Mouse (Mus musculus) MEL (cell line): ENCODE data around the gene Gm20388.

Source experiments
- BHLHE40 ChIP-seq: IDR thresholded peaks from 2 replicates; pipeline ENCODE4 v1.6.1; 2012; ENCODE audit warnings: low read depth, mild to moderate bottlenecking, inconsistent platforms, low read length, improper control_type of control experiment, borderline replicate concordance
- CTCF ChIP-seq, 3 experiments: IDR thresholded peaks in 2 of 3; conservative IDR thresholded peaks in 1 of 3; 2 replicates each; pipeline ENCODE4 v1.5.1; 2011 to 2012; ENCODE audit warnings: low read length in 3 of 3, low read depth in 2 of 3, mild to moderate bottlenecking in 2 of 3, improper control_type of control experiment in 1 of 3, inconsistent platforms in 1 of 3, mixed read lengths in 1 of 3, moderate library complexity in 1 of 3; ENCODE audit not compliant: control insufficient read depth in 1 of 3, insufficient read depth in 1 of 3, poor library complexity in 1 of 3, severe bottlenecking in 1 of 3
- POLR2A ChIP-seq, 2 experiments: IDR thresholded peaks; 2 replicates each; pipeline ENCODE4 v1.6.1; 2011 to 2012; ENCODE audit warnings: low read length in 2 of 2, mild to moderate bottlenecking in 2 of 2, control low read depth in 1 of 2, improper control_type of control experiment in 1 of 2, low read depth in 1 of 2, moderate library complexity in 1 of 2; ENCODE audit not compliant: control insufficient read depth in 1 of 2, insufficient read depth in 1 of 2, poor library complexity in 1 of 2
- POLR2AphosphoS5 ChIP-seq: IDR thresholded peaks from 2 replicates; pipeline ENCODE4 v1.6.1; 2012; ENCODE audit warnings: low read depth, borderline replicate concordance, mild to moderate bottlenecking, inconsistent platforms, low read length, moderate library complexity, mixed read lengths
- RAD21 ChIP-seq: IDR thresholded peaks from 2 replicates; pipeline ENCODE4 v1.6.1; 2011; ENCODE audit warnings: mild to moderate bottlenecking, low read depth, low read length, improper control_type of control experiment
- TBP ChIP-seq: IDR thresholded peaks from 2 replicates; pipeline ENCODE4 v1.8.0; 2011; ENCODE audit warnings: low read depth, low read length, improper control_type of control experiment
- UBTF ChIP-seq: IDR thresholded peaks from 2 replicates; pipeline ENCODE4 v1.6.1; 2012; ENCODE audit warnings: low read depth, mild to moderate bottlenecking, inconsistent platforms, low read length, improper control_type of control experiment, moderate library complexity, borderline replicate concordance; ENCODE audit not compliant: insufficient read depth
- USF1 ChIP-seq: IDR thresholded peaks from 2 replicates; pipeline ENCODE4 v1.6.1; 2014; ENCODE audit warnings: low read depth, mild to moderate bottlenecking, inconsistent platforms, low read length, improper control_type of control experiment, moderate library complexity

DNA sequence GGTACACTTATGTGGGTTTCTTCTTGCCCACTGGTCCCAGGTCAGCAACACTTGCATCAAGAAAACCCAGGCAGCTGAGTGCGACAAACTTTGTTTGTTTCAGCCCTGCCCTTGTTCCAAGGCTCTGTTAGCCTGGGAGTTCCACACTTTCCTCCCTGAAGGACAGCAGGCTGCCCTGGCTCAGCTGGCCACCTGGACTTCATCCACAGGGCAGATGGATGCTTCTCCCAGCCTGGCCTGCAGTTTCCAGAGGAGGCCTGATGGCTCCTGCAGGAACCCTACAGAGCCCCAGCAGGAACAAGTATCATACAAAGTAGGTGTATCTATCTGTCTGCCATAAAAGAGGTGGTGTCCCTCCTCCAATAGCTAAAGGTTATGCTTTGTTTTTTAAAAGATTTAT, 2530.7 kb downstream of the Gm20388 start:
- TF ChIP-seq POLR2A (IDR thresholded peaks at IDR 0.05; ENCODE audit: control insufficient read depth in 1 of 2, insufficient read depth in 1 of 2, low read depth in 1 of 2, low read length in 2 of 2, poor library complexity in 1 of 2), result no peak
- TF ChIP-seq POLR2AphosphoS5, result no peak
- no peak for TF ChIP-seq TBP
- no peak for TF ChIP-seq USF1
- no peak for TF ChIP-seq BHLHE40
- TF ChIP-seq RAD21, result no peak
- TF ChIP-seq CTCF (IDR thresholded peaks at IDR 0.05 in 2 of 3, conservative IDR thresholded peaks at IDR 0.05 in 1 of 3; ENCODE audit: control insufficient read depth in 1 of 3, insufficient read depth in 1 of 3, low read depth in 2 of 3, low read length in 3 of 3, poor library complexity in 1 of 3, severe bottlenecking in 1 of 3), result no peak
- no peak for TF ChIP-seq UBTF
